Mouse (Mus musculus) cerebellum, adult 2 months (tissue): ENCODE measurements around the gene Dner. TPM values are rescaled to one million over a fixed set of nuclear protein-coding genes. Genes with fewer than 3 reads are reported as not detected.

ENCODE experiments used
- DNase-seq, 2 experiments: peaks; one replicate each; pipeline ENCODE4 v3.0.0; 2021
- H3K27ac ChIP-seq: fragments of 200-500 bp; 2 replicates; pipeline ENCODE4 v1.5.1; 2012; ENCODE audit warnings: low read length, control low read depth, inconsistent platforms; ENCODE audit not compliant: insufficient read depth
- H3K27me3 ChIP-seq: fragments of 200-500 bp; 2 replicates; pipeline ENCODE4 v1.6.1; 2012; ENCODE audit warnings: inconsistent platforms, mild to moderate bottlenecking, low read length, moderate library complexity; ENCODE audit not compliant: control insufficient read depth, insufficient read depth
- H3K4me1 ChIP-seq: fragments of 200-500 bp; 2 replicates; pipeline ENCODE4 v1.6.1; 2011; ENCODE audit warnings: low read length; ENCODE audit not compliant: control insufficient read depth, insufficient read depth
- H3K4me3 ChIP-seq: fragments of 200-500 bp; replicated peaks from 2 replicates; pipeline ENCODE3; 2011; ENCODE audit warnings: mild to moderate bottlenecking, low read depth, low read length, control low read depth; ENCODE audit not compliant: insufficient read depth
- CTCF ChIP-seq: fragments of 200-500 bp; IDR thresholded peaks from 2 replicates; pipeline ENCODE4 v1.5.1; 2011; ENCODE audit warnings: low read depth, mild to moderate bottlenecking, control low read depth, low read length, moderate library complexity, borderline replicate concordance; ENCODE audit not compliant: insufficient read depth
- POLR2A ChIP-seq: fragments of 200-500 bp; IDR thresholded peaks from 2 replicates; pipeline ENCODE4 v1.6.1; 2011; ENCODE audit warnings: low read length, control low read depth, borderline replicate concordance; ENCODE audit not compliant: insufficient read depth
- WGBS: fragments of 180-500 bp; shearing (Covaris S2); methylation state at CpG from one replicate; pipeline ENCODE4 v1.1.7; 2018; 5-methylcytosine and 5-hydroxymethylcytosine counted together
- polyA plus RNA-seq: library from polyadenylated mRNA; depleted of rRNA; stranded (reverse); fragments of >200 nt; gene quantifications from 2 replicates; pipeline ENCODE4 v1.2.3, GENCODE M21; 2012; rRNA removed

Gene Dner
- 277 and 324 TPM in 2 replicates for polyA plus RNA-seq

- under 1% methylated on average over 75 of the region's 75 CpGs for WGBS
- H3K4me3 ChIP-seq: peak within 1 kb of the TSS; percentile 70
- peak; percentile 71 to 72 for DNase-seq
- no peaks in the 10 kb centered on the region for H3K27me3 ChIP-seq
- TF ChIP-seq CTCF (no peak), POLR2A (no peak)
- H3K27ac ChIP-seq: no peak within 1 kb of the TSS
- no peaks in the 10 kb centered on the region for H3K4me1 ChIP-seq
Observed at GRCm38 (mm10) chr1:84695517-84696411, at the start of gene Dner. Dner (minus strand) TSS chr1:84696221.

DNA sequence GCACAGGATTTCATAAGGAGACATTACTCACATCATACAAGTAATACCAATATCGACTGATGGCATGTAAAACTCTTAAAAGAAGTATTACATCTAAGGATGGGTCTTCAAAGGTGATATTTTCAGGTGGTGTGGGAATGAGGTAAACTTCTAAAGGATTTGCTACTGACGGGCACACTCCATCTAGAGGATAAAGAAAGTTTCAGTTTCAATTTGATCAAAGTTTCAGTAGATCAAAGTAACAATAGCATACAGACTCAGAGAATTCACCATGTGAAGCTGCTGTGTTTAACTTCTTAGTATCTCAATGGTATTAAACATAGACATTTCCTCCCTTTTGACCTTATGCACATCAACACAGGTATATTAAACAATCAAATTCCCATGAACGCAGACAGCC lies 46.1 kb upstream of the Dner start:
- no peaks in the 10 kb centered on the region for H3K27me3 ChIP-seq
- no peak for DNase-seq
- WGBS: 93% methylated on average over 3 of the region's 3 CpGs
- TF ChIP-seq CTCF: no peak
- TF ChIP-seq POLR2A: no peak
- H3K27ac ChIP-seq: no peak overlapping the region
- no peak overlapping the region for H3K4me3 ChIP-seq
- H3K4me1 ChIP-seq: no peaks in the 10 kb centered on the region

DNA sequence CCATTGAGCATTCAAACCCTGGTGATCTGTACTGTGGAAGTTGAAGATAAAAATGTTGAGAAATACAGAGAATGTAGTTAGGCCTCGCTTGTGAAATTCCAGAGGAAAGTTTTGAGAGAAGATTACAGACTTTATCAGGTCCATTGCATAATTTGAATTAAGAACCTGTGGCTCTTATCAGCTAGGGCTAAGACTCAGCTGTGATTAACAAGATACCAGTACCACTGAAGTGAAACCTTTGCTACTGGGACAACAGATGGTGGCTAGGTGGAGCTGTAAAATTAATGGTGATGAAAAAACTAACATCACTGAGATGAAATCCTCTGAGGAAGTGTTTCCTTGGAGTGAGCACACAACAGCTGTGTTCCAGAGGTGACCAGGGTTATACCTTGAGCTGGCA lies 44.1 kb upstream of the Dner start:
- Histone ChIP-seq H3K4me3 (no peak overlapping the region), H3K27ac (no peak overlapping the region), H3K27me3 (no peaks in the 10 kb centered on the region), H3K4me1 (no peaks in the 10 kb centered on the region)
- TF ChIP-seq POLR2A: no peak
- TF ChIP-seq CTCF: no peak
- no peak for DNase-seq
- 98% methylated on average over 1 of the region's 1 CpGs for WGBS

DNA sequence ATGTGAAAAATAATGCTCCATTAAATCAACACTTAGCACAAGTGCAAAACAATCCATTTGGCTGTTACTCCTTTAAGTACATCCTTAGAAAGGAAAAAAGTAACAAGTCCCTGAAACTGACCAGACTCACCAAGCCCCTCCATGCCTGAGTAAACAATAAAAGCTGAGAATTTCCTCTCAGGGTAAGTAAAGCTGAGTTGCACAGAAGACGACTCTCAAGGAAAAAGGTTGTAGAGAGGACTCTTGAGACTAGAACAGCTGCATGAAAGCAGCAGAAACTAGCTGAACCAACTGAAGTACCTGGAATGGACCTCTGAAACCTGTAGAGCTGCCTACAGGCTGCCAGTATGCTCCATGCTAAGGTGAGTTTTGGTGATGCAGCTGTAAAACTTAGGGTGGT lies 41.1 kb upstream of the Dner start:
- no peak overlapping the region for H3K4me3 ChIP-seq
- no peak overlapping the region for H3K27ac ChIP-seq
- no peak for DNase-seq
- no peak for TF ChIP-seq CTCF
- no peak for TF ChIP-seq POLR2A
- no peaks in the 10 kb centered on the region for H3K27me3 ChIP-seq
- 51% methylated on average over 1 of the region's 1 CpGs for WGBS
- H3K4me1 ChIP-seq: no peaks in the 10 kb centered on the region

- no peak for DNase-seq
- no peaks in the 10 kb centered on the region for H3K27me3 ChIP-seq
- H3K4me3 ChIP-seq: no peak overlapping the region
- H3K4me1 ChIP-seq: no peaks in the 10 kb centered on the region
- TF ChIP-seq POLR2A (no peak), CTCF (peak; percentile 56; the same call in 1 of the 2 replicates)
- no peak overlapping the region for H3K27ac ChIP-seq
- 67% methylated on average over 3 of the region's 3 CpGs for WGBS
Observed at GRCm38 (mm10) chr1:84733799-84734198, 37.8 kb upstream of the Dner start.

GRCm38 (mm10) chr1:84731763-84732162 lies 35.7 kb upstream of the Dner start:
- TF ChIP-seq CTCF (no peak), POLR2A (no peak)
- 83% methylated on average over 1 of the region's 1 CpGs for WGBS
- H3K27me3 ChIP-seq: no peaks in the 10 kb centered on the region
- no peak overlapping the region for H3K27ac ChIP-seq
- H3K4me3 ChIP-seq: no peak overlapping the region
- H3K4me1 ChIP-seq: no peaks in the 10 kb centered on the region
- DNase-seq: no peak

GRCm38 (mm10) chr1:84722841-84723240 lies 26.8 kb upstream of the Dner start:
- no peak for DNase-seq
- H3K4me3 ChIP-seq: no peak overlapping the region
- no peak for TF ChIP-seq CTCF
- no peaks in the 10 kb centered on the region for H3K4me1 ChIP-seq
- H3K27me3 ChIP-seq: no peaks in the 10 kb centered on the region
- H3K27ac ChIP-seq: no peak overlapping the region

GRCm38 (mm10) chr1:84722371-84722770 lies 26.4 kb upstream of the Dner start:
- H3K4me1 ChIP-seq: no peaks in the 10 kb centered on the region
- DNase-seq: no peak
- WGBS: 95% methylated on average over 3 of the region's 3 CpGs
- no peak for TF ChIP-seq CTCF
- no peak for TF ChIP-seq POLR2A
- no peak overlapping the region for H3K27ac ChIP-seq
- H3K27me3 ChIP-seq: no peaks in the 10 kb centered on the region
- H3K4me3 ChIP-seq: no peak overlapping the region
